In the genomic region with DNA sequence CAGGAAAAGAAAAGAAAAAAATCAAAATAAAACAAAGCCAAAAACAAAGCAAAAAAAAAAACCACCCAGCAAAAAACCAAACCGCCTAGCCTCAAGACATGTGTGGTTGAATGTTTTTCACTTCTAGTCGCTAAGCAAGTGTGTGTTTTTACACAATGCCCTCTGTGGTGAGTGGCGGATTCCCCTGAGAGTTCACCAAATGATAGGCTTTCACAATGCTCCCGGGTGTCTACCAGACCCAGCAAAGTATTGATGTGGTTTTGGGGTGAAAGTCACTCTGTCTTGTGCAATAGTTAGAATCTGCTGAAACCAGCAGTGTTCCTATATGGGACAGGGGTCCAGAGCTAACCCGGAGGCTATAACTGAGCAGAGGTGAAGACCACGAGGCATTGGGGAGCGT, we compare ENCODE assay signal across 13 mouse cellular contexts. TPM values are rescaled to one million over a fixed set of nuclear protein-coding genes. Genes with fewer than 3 reads are reported as not detected.
DNase-seq lines count a peak whose midpoint lies in the region; ATAC-seq and TF ChIP-seq lines count a peak whose summit lies in the region.
"Had no signal": no experiment of that assay in that cellular context is flagged by ENCODE, and none has a peak within 500 bp of the region (broad histone marks: within the 10 kb centered on the region; RNA-seq: fewer than 3 reads in every experiment).

No protein-coding gene starts in this region.

- no peak overlapping the region for H3K4me3 ChIP-seq in C2C12 (ENCODE audit: insufficient read depth, poor library complexity, severe bottlenecking)
- H3K4me3 ChIP-seq: heart, embryonic 13.5 days had no signal

- H3K36me3 ChIP-seq in C2C12 (ENCODE audit: control insufficient read depth, insufficient read depth) = no peaks in the 10 kb centered on the region
- H3K36me3 ChIP-seq: heart, embryonic 13.5 days had no signal

- peaks cover 3% of the 10 kb centered on the region for H3K27me3 ChIP-seq in C2C12 (ENCODE audit: control insufficient read depth, insufficient read depth, insufficient read length)
- H3K27me3 ChIP-seq: heart, embryonic 13.5 days; Patski had no signal

- peak; percentile 96 for ATAC-seq in granulocyte monocyte progenitor cell, adult 5-6 weeks (replicated peaks; ENCODE audit: poor library complexity, severe bottlenecking)
- ATAC-seq: forebrain, embryonic 16.5 days; Patski had no signal

- H3ac ChIP-seq in C2C12 (ENCODE audit: control insufficient read depth, insufficient read length, low read depth) = no peak overlapping the region

- no peaks in the 10 kb centered on the region for H3K79me2 ChIP-seq in C2C12 (ENCODE audit: control insufficient read depth, insufficient read depth)

- DNase-seq in 3T3-L1 (ENCODE audit: low read depth, low spot score) = peak; percentile 38
- peak; percentile 69 to 71 for DNase-seq in natural killer cell, adult 2 months (ENCODE audit: low spot score in 2 of 2)
- no peak for DNase-seq in embryo, embryonic 9.5 days (ENCODE audit: extremely low spot score)
- no peak for DNase-seq in heart, postnatal 10 days
- DNase-seq in heart, postnatal 4 days = no peak
- DNase-seq: lung, embryonic 14.5 days had no signal

- intact Hi-C loops in heart, postnatal 10 days (cut with DNase I) = no loop called here

- no peaks in the 10 kb centered on the region for H3K79me3 ChIP-seq in C2C12 (ENCODE audit: low read depth)

- no peak for TF ChIP-seq CTCF in C2C12 (IDR thresholded peaks at IDR 0.05; ENCODE audit: control insufficient read depth, insufficient read depth, insufficient read length)

TF ChIP-seq in C2C12, 6 proteins besides CTCF, POLR2A, EP300 and RAD21:
- TF ChIP-seq CEBPB (IDR thresholded peaks at IDR 0.05; ENCODE audit: low read depth) = peak; percentile 97
- TF ChIP-seq FOSL1 (IDR thresholded peaks at IDR 0.05; ENCODE audit: insufficient read depth, low read length, poor library complexity, severe bottlenecking) = no peak

RNA-seq across cellular contexts. Expression of a gene that starts 2.0 kb away (rescaled TPM):
- polyA plus RNA-seq in C2C12 (2012; fragmentation: generic; extraction: Trizol) = not detected
- total RNA-seq in granulocyte monocyte progenitor cell, adult 5-6 weeks (2014; fragmentation: Nextera tagmentation) = not detected in 2 replicates
- 0.15 TPM in 1 of 2 replicates, not detected in the other for total RNA-seq in granulocyte monocyte progenitor cell, adult 5-6 weeks (2017)
- 10 to 100 TPM; 12.9 to 37.4 TPM for total RNA-seq in heart, postnatal 10 days (2021)
- 1 to 10 TPM; 4.9 to 6.2 TPM for total RNA-seq in heart, postnatal 4 days (2021)
- total RNA-seq: layer of hippocampus, postnatal 10 days had no signal
- polyA plus RNA-seq: forebrain, embryonic 16.5 days; intestine, embryonic 14.5 days; lung, embryonic 14.5 days; Patski had no signal

RNA-seq across cellular contexts. Expression of a gene that starts 16.8 kb away (rescaled TPM):
- polyA plus RNA-seq in C2C12 (2012; fragmentation: generic; extraction: Trizol) = 39.8 TPM
- total RNA-seq in granulocyte monocyte progenitor cell, adult 5-6 weeks (2014; fragmentation: Nextera tagmentation) = 100.0 and 117 TPM in 2 replicates
- 78.2 and 92.9 TPM in 2 replicates for total RNA-seq in granulocyte monocyte progenitor cell, adult 5-6 weeks (2017)
- total RNA-seq in heart, postnatal 10 days (2021) = 10 to 100 TPM; 14.5 to 15.8 TPM
- total RNA-seq in heart, postnatal 4 days (2021) = 10 to 100 TPM; 34.9 to 37.4 TPM

RNA-seq across cellular contexts. Expression of a gene that starts 37.1 kb away (rescaled TPM):
- 86.9 TPM for polyA plus RNA-seq in C2C12 (2012; fragmentation: generic; extraction: Trizol)
- 322 and 433 TPM in 2 replicates for total RNA-seq in granulocyte monocyte progenitor cell, adult 5-6 weeks (2014; fragmentation: Nextera tagmentation)
- total RNA-seq in granulocyte monocyte progenitor cell, adult 5-6 weeks (2017) = 678 and 830 TPM in 2 replicates
- total RNA-seq in heart, postnatal 10 days (2021) = 100 to 1,000 TPM; 228 to 269 TPM
- 100 to 1,000 TPM; 206 to 231 TPM for total RNA-seq in heart, postnatal 4 days (2021)

Comparison
In these comparisons a context has a peak if more than half of its experiments do, and no peak if none do; other contexts are left out.
1. DNase-seq: peak in 3T3-L1 (single experiment) and natural killer cell, adult 2 months (2 of 2); none in embryo, embryonic 9.5 days (single experiment), heart, postnatal 10 days (0 of 2) and heart, postnatal 4 days (single experiment).
2. RNA of a gene that starts 2.0 kb away (total RNA-seq): 12.9 to 37.4 TPM in heart, postnatal 10 days and 4.9 to 6.2 TPM in heart, postnatal 4 days; 0.15 TPM in granulocyte monocyte progenitor cell, adult 5-6 weeks; every median in the first group is over 4 times any median in the second.